Mouse (Mus musculus) left cerebral cortex, adult 18-20 months (tissue): ENCODE data around the gene Katnal1. TPM values are rescaled to one million over a fixed set of nuclear protein-coding genes. Genes with fewer than 3 reads are reported as not detected.

ENCODE experiments used
- DNase-seq, 2 experiments: peaks; one replicate each; pipeline ENCODE4 v3.0.0; 2021 to 2022; ENCODE audit warnings: low spot score in 2 of 2, mixed read lengths in 1 of 2
- long read RNA-seq, 2 experiments: library from polyadenylated mRNA; stranded (forward); transcript quantifications; one replicate each; pipeline ENCODE4 v2.0.0; 2021
- total RNA-seq, 2 experiments: library from RNA; stranded (reverse); gene quantifications; 2 replicates each; pipeline ENCODE4 v1.2.3; 2021

Katnal1 gene
- 10 to 100 TPM; 75.2 to 78.2 TPM for total RNA-seq
- long read RNA-seq, experiment 1, full-length matches to known transcripts: 18 of 43 reads
- long read RNA-seq, experiment 1, partial matches to known transcripts: 3 of 43 reads
- long read RNA-seq, experiment 1, other reads (novel, unspliced or antisense): 22 of 43 reads
- long read RNA-seq, experiment 2, full-length matches to known transcripts: 12 of 24 reads
- long read RNA-seq, experiment 2, partial matches to known transcripts: 1 of 24 reads
- long read RNA-seq, experiment 2, other reads (novel, unspliced or antisense): 11 of 24 reads

DNA sequence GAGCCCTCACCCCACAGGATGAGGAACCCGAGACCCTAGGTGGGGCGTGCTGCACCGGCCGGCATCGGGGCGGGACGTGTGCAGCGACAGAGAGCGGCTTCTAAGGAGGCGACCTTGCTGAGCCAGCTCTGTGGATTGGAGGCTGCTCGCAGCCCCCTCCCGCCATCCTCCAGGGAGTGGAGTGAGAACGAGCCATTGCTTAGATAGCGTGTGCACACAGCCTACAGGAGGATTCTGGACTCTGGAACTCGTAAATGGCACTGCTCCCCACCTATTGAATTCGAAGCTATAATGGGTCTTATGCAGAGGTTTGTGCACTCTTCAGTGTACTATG is at the start of gene Katnal1:
TSS of gene Katnal1 (minus strand) at position 205 of the 334 bp plus-strand sequence.
- DNase-seq: no peak

DNA sequence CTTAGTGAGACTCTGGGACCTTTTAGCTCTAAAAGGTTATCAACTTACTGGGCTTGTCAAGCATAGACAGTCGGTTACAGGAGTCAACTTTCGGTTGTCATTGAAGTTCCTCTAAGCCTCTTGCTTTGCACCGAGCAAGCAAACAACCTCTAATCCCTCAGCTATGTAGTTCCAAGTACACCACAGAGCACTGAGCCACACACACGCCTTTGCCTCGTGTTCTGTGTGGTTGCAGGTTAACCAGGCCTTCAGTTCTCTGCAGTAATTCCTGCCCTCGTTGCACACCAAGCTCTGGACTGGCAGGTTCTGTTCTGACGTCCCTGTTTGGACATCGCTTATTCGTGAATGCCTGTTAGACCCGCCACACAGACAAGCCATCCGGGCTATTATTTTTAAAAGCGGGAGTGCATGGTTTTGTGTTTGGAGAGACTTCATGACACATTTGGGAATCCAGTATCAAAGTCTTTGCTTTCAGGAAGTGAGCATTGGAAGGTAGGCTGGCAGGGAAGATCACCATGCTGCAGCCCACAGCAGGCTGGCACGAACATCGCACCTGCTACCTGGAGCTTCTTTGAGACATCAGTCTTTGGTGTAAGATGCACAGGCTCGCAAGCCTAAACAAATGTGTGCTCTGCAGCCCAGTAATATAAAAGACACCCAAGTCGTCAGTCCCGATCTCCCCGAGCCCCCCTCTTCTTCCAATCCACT is 49.5 kb upstream of the Katnal1 start:
- DNase-seq: no peak

DNA sequence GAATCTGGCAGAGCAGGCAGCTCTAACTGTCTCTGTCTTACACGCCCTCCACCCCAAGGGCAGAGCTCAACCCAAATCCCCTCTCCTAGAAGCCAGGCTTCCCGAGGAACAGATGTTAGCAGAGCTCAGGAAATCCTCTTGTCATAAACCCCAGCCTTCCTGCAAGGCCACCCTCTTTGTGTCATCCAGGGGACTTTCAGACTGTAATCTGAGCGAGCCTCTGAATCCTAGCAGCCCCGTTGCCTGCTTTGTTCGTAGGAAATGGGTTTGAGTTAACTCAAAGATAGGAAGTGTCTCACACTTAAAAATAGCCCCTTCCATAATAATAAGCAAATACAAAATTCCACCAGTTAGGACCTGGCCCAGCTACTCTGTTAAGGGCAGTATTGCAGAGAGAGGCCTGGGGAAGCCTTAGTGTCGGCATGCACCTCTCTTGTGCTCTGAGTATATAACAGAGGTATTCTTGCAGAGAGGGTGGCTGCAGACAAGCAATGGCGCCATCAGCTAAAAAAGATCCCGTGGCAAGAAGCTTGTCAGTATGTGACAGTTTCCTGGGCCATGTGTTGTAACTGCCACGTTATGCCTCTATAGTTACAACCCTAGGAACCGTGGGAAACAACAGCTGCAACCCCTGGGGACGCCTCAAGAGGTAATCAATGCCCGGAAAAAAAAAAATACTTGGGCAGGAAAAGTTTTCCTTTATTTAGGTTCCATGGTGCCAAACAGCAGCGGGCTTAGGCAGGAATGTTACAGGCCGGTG is 48.8 kb upstream of the Katnal1 start:
- no peak for DNase-seq

DNA sequence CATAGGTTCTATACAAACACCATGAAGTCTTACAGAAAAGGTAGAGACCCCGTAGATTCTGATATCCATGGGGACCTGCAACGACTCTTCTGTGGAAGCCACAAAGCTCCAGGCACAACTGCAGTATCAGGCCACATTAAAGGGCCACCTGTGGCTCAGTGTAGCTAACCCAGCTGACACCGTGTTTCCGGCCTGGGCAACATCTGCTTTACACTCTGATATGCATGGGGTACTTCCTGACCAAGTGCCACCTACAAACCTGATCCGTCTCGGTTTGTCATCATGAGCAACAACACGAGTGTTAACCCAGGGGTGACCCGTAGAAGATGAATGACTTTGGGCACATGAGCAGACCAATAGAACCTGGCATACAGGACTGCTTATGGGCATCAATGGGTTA is 47.8 kb upstream of the Katnal1 start:
- DNase-seq: no peak

DNA sequence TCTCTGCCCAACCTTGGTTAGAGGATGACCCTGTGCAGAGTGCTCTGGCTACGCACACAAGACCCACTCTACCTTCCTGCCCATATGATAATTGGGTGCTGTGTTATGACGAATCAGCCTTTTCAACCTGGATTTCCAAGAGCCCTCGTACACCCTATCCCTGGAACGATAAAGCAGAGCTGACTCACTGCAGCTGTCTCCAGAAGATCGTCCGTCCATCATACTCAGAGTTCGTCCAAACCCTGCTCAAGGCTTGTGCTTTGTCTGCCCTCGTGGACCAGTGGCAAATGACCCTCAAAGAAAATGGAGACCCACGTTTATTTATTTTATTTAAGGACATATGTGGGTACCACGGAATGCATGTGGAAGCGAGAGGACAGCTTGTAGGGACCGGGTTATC is 45.9 kb upstream of the Katnal1 start:
- no peak for DNase-seq

DNA sequence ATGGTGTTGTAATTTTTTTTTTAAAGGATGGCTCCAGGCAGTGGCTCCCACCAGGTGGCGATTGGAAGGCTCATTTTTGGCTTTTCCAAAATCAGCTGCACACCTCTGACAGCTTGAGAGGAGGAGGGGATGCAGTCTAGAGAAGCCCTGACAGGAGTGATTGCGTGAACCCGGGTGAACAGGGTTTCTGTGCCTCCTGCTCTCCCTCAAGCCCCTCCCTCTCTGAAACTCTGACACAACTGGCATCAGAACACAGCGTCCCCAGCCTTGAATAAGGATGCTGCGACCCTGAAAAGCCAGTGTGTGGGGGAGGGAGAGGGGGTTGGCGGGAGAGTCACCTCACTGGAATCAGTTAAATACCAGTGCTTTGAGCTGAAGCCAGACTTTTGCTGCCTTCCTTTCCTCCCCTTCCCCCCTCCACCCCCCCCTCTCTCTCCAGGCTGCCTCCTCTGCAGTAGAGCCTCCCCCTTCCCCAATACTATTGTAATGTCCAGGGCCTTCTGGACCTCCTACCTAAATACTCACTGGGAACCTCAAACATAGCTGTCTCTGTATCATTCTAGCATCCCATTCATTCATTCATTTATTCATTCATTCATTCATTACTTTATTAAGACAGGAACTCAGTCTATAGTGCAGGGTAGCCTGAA is 44.0 kb upstream of the Katnal1 start:
- DNase-seq: no peak

DNA sequence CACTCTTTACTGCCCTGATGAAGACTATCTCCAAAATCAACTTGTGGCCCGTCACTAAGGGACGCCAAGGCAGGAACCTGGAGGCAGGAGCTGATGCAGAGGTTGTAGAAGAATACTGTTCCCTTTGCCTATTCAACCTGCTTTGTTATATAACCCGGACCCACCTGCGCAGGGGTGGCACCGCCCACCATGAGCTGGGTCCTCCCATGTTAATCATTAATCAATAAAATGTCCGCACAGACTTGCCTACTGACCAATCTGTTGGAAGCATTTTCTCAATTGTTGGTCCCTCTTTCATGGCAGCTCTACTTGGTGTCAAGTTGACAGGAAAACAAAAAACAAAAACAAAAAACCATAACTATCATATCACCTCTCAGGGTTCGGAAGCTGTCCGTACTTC is 43.0 kb upstream of the Katnal1 start:
- DNase-seq: no peak

DNA sequence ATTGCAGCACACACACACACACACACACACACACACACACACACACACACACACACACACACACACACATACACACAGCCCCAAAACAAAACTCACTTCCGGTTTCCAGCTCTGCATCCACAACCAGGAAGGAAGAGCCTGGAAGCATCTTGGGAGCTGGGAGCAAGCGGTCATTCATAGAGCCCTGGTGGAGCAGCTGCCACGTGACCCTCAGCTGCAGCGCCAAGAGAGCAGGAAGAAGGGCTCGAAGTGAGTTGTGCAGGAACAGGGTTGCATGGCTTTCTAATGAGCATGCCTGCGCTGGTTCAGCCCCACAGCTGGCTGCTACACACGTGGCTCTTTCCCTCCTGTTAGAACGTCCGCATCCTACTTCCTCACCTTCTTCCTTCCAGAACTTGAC is 40.5 kb upstream of the Katnal1 start:
- no peak for DNase-seq

DNA sequence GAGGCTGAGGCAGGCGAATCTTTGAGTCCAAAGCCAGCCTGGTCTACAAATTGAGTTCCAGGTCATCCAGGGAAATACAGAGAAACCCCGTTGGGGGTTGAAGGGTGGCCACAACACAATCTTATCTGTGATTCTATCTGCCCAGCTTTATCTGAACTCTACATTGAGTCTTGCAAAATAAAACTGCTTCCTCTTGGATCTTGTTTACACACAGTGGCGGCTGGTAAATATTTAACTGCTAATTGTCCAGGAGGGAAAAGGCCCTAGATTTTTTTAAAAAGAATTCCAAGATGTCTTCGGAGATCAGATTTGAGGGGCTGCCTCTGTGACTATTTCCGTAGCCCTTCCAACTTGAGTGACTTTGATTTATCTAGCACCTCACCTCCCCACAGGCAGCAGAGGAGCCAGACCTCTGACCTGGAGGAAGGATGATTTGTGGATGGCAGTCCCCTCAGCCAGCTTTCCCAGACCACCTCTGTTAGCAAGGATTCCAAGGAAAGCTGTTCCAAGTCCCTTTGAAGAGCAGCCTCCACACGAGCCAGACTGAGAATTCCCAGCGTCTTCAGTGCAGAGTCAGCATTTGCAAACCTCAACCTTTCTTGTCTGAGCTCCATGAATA is 39.9 kb upstream of the Katnal1 start:
- no peak for DNase-seq

DNA sequence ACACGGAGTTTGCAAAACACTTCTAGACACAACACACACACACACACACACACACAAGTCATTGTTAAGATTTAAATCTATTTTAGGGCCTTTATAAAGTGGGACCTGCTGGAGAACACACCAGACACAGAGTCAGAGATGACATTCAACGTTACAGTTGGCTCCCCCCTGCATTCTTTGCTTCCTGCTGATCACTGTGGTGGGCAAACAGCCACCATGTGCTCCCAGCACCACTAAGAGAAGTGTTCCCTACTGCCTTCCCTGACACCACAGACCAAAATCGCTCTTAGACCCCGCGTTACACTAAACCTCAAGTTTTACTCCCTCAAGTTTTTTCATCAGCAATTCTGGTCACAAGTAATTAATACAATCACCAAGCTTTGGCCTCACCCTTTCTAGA is 39.1 kb upstream of the Katnal1 start:
- DNase-seq: no peak

DNA sequence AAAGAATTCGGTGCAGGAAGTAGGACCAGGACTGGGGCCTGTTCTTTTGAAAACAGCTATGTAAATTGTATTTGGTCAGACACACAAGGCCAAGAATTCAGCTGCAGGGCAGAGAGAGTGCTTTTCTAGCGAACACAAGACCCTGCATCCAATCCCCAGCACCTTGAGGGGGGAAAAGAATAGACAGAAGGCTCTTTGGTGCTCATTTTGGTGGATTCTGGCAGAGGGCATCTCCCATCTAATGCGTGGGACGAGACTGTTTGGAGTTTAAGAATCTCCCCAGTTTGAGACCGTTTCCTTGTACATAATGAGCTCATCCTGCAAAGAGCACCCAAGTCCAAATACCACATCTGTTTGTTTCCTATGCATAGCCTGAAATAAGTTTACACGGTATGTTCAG is 37.3 kb upstream of the Katnal1 start:
- DNase-seq: no peak

DNA sequence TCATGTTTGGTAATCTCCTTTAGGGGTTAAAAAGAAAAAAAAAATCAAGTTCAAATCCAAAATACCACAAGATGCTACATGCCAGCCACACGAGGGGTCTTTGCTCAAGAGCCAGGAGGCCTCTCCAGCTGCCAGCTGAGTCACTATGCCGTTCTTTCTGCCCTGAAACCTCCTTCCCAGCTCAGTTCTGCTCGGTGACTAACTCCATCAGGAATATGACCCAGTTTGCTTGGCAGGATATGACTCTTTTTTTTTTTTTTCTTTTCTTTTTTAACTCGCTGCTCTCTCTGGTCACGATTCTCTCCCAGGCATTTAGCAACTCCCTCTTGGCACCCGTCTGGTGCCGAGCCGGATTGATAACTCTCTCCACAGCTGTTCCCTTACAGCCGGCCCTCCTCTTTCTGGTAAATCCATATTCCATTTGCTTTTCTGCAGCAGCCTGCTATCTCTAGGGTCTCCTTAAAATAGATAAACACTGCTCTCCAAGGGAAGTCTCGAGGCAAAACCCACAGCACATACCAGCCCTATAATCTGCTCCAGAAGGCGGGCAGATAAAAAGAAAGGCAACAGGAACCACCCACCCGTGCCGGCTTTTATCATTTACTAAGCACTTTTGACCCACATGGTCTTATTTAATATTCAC is 36.7 kb upstream of the Katnal1 start:
- DNase-seq: peak; percentile 71 to 77

DNA sequence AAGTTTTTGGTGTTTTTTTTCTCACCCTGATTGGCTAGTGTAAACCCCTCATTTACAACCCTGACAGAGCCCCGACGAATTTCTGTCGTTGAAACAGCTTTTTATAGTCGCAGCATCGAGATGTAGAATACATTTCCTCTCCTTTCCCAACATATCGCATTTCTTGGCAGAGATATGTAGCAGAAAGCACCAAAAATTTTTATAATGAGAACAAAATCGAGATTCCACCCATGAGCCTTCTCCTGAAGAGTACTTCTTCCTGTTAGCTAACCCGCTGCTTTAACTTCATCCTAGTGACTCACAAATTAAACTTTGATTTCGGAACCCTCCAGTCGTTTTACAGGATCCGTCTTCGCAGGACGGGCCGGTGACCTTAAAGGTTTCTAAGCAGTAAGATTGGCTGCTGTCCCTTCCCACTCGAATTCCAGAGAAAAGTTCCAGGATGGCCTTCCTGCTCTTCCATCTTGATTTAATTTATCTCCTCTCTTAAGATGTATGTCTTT is 36.0 kb upstream of the Katnal1 start:
- DNase-seq: no peak

DNA sequence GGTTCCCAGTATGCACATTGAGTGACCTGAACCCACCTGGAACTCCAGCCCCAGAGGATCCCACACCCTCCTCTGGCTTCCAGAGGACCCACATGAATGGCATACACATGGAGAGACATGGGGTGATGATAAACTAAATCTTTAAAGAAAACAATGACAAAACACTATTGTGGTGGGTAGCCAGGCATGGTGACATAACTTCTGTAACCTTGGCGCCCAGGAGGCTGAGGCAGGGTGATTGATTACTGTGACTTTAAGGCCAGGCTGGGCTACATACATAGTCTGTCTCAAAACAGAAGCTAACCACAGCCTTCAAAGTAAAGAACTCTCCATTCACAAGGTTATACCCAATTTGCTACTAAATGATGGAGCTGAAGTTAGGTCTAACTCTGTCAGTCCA is 35.1 kb upstream of the Katnal1 start:
- no peak for DNase-seq

DNA sequence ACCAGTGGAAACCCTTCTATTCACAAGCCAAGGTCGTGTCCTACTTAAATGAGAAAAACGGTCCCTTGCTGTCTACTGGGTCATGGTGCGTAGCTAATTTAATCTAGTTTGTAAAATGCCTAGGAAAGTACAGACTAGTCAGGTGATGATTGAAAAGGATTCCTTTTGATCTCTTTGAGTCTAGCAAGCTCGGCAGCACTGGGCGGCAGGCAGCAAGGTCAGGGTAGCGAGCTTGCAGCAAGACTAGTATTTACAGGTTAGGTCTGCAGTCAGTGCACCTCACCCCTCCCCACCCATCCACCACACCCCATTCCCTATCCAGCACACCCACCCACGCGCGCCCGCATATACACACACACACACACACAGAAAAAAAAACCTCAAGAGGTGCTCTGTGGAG is 31.1 kb upstream of the Katnal1 start:
- no peak for DNase-seq

DNA sequence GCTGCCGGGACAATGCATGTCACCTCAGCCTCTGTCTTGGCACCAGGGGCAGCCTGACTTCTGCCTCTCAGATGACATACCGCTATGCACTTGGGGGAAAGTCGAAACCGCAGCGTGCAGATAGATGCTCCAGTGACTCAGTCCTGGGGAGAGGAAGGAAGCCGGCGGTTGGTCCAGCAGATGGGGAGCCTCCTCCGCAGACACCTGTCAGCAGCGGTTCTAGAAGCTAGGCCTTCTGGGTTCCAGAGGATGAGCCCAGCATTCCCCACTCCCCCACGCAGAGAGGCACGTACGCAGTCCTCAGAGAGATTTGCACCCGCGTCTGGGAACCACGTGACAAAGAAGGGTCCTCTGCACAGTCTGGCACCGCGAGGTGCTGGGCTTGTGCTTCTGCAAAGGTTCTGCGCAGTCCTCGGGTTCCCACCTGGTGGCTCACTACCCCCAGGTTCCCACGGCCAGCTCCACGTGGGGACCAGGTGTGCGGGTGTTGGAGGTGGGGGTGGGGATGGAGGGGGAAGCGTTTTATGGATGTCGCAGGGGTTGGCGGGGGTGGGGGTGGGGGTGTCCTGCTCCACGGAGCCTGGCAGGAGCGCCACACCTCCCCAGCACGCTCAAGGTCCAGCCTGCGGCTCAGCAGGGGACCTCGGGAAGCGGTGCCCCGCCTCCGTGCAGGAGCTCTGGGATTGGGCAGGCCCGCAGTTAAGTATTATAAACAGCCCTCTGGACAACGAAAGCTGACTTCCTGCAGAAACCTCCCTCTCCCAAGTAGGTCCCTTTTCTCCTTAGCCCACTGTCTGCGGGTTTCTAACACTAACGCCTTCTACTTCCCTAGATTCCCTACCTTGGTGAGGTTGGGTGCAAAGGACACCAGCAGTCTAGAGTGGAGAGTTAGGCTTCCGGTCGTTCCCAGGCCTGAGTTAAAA is 30.2 kb upstream of the Katnal1 start:
- DNase-seq: peak; percentile 87 to 89

DNA sequence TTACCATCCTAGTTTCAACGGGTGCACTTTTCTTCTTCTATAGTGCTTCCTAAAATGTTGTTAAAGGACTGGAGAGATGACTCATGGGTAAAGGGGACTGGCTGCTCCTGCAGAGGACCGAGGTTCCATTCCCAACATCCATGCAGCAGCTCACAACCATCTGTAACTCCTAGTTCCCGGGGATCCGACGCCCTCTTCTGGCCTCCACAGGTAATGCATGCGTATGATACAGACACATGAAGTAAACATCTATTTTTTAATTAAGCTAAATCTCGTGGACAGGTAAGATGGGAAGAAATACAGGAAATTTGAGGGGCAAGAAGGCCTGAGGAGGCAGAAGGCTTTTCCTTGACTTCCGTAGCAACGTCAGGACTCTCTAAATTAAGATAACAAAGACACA is 29.2 kb upstream of the Katnal1 start:
- no peak for DNase-seq

DNA sequence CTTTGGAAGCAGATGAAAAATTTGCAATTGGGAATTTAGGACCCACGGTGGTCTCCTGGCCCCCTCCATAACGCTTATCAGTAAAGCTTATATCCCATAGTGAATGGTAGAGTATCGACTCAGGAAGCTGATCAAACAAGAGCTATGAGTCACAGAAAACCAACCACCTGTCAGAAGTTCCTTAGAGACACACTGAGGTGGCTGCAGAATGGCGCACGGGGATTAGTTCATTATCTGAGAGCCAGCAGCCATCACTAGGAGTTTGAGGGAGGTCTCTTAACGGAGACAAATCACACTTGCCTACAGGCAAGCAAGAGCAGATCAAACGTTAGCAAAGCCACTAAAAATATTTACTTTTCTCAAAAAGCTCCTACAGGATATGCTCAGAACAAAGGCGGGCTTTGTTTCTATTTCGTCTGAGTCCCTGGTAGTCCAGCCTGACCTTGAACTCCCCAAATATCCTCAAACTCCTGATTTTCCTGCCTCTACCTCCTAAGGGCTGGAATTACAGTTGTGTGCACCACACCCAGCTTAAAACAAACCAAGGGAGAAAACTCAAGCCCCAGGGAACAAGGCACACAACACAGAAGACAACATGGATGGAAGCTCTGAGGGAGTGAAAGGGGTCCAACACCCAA is 27.9 kb upstream of the Katnal1 start:
- DNase-seq: no peak

DNA sequence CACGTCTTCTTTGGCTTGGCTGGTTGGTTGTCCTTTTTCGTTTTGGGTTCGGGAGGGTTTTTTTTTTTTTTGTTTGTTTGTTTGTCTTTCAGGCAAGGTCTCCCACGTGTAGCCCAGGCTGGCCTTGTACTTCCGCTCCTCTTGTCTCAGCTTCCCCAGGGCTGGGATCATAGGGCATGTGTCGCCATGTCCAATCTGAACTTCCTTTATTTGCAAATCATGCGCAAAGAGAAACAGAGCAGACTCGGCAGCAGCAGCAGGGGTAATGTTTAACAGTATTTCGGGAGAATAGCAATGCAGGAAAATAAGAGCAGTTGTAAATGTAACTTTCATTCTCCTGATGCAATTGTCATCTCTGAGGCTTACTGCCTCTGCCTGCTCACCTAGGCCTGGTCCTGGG is 27.0 kb upstream of the Katnal1 start:
- DNase-seq: no peak
